Mouse (Mus musculus): ENCODE measurements around the gene Nfasc. TPM values are rescaled to one million over a fixed set of nuclear protein-coding genes. Genes with fewer than 3 reads are reported as not detected.

The Nfasc gene
- total and polyA plus RNA-seq, 2 experiments from 2014 or later, result 32.7 to 59.2 TPM

DNA sequence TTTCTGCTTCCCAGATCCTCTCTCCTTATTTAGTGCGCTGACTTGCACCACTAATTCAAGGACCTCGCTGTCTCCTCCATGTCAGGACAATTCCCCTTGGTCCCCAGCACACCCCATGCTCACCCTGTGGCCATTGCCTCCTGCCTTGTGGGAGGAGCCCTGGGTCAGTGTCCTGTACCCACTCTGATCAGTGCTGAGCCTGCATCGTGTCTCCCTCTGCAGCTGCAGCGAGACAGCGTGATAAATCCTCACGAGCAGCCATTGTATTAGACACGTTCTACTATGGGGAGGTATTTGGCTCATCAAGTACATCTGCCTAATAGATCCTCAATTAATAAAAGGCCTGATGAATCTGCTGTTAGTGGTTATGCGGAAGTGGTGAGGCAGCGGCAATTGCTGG, 86.8 kb downstream of the Nfasc start:
- Histone ChIP-seq H3K4me3 (ENCODE audit: low read depth, low read length) (no peak overlapping the region), H3K4me2 (ENCODE audit: low read depth, low read length, poor library complexity, severe bottlenecking) (no peak overlapping the region), H3K27ac (ENCODE audit: low read depth, low read length) (peak overlapping the region; percentile 43), H3K36me3 (ENCODE audit: insufficient read depth, low read length) (peaks cover 4% of the 10 kb centered on the region; the same call in 1 of the 2 replicates), H3K9ac (replicated peaks; ENCODE audit: low read length, poor library complexity, severe bottlenecking) (no peak overlapping the region), H3K27me3 (ENCODE audit: insufficient read depth, low read length) (no peaks in the 10 kb centered on the region), H3K4me1 (ENCODE audit: insufficient read depth, low read length) (peaks cover 28% of the 10 kb centered on the region; the same call in 1 of the 2 replicates), H3K9me3 (ENCODE audit: low read length) (no peaks in the 10 kb centered on the region)
- ATAC-seq (ENCODE audit: low FRiP score), result no peak
- WGBS, result 38% methylated on average over 9 of the region's 9 CpGs
- DNase-seq (ENCODE audit: low spot score), result no peak
- TF ChIP-seq CTCF (IDR thresholded peaks at IDR 0.05), result no peak

DNA sequence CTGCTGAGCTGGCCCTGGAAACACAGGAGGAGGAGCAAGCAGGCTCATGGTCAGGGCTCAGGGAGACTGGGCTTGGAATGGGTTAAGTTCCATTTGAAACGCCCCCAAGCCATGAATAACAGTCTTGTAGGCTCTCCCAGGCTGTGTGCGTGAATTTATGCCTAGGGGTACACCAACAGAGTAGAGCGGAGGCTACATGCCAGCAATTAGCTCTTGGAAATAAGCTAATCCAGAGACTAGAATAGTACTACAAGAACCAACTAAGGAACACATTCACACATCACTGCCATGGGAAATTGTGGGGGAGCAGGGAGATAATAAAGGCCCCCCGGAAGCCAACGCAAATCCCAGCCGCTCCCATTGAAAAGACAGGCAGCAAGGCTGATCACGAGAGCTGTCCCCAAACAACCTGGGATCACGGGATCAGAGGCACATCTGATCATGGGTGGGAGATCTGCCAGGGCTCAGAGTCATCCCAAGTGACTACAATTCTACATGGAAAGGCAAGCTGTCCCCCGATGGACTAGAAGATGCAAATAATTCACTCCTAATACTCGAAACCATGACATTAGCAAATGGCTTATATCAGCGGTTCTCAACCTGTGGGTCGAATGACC, 87.6 kb downstream of the Nfasc start:
- Histone ChIP-seq H3K27ac (ENCODE audit: low read depth, low read length) (peak overlapping the region; percentile 6; the same call in 1 of the 2 replicates), H3K36me3 (ENCODE audit: insufficient read depth, low read length) (peaks cover 4% of the 10 kb centered on the region; the same call in 1 of the 2 replicates), H3K9me3 (ENCODE audit: low read length) (no peaks in the 10 kb centered on the region), H3K4me2 (ENCODE audit: low read depth, low read length, poor library complexity, severe bottlenecking) (peak overlapping the region; percentile 18; the same call in 1 of the 2 replicates), H3K4me1 (ENCODE audit: insufficient read depth, low read length) (peaks cover 22% of the 10 kb centered on the region; the same call in 1 of the 2 replicates), H3K9ac (replicated peaks; ENCODE audit: low read length, poor library complexity, severe bottlenecking) (no peak overlapping the region), H3K27me3 (ENCODE audit: insufficient read depth, low read length) (no peaks in the 10 kb centered on the region), H3K4me3 (ENCODE audit: low read depth, low read length) (no peak overlapping the region)
- WGBS, result 35% methylated on average over 12 of the region's 12 CpGs
- no peak for ATAC-seq (ENCODE audit: low FRiP score)
- peak; percentile 35 for DNase-seq (ENCODE audit: low spot score)
- TF ChIP-seq CTCF (IDR thresholded peaks at IDR 0.05), result no peak

DNA sequence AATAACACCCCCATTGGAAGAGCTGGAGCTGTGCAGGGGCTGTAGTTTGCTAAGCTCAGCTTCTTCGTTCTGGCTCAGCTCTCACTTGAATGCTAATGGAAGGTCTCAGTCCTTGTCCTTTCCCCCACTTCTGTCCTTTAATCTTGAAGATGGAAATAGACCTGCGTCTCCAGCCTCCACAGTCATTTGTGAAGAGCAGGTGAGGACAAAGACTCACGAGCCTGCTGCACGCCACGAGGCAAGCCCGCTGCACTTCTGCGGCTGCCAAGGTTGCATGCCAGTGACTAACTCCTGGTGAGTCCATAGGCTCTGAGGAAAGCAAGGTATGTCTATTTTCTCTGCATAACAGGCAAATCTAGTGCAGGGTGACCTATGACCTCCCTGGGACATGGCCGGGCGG, 88.4 kb downstream of the Nfasc start:
- no peak overlapping the region for H3K4me2 ChIP-seq (ENCODE audit: low read depth, low read length, poor library complexity, severe bottlenecking)
- ATAC-seq (ENCODE audit: low FRiP score) (no peak), DNase-seq (ENCODE audit: low spot score) (no peak)
- H3K27ac ChIP-seq (ENCODE audit: low read depth, low read length), result no peak overlapping the region
- H3K9me3 ChIP-seq (ENCODE audit: low read length), result no peaks in the 10 kb centered on the region
- H3K27me3 ChIP-seq (ENCODE audit: insufficient read depth, low read length), result no peaks in the 10 kb centered on the region
- H3K4me3 ChIP-seq (ENCODE audit: low read depth, low read length), result no peak overlapping the region
- WGBS, result 87% methylated on average over 9 of the region's 9 CpGs
- peaks cover 22% of the 10 kb centered on the region; the same call in 1 of the 2 replicates for H3K4me1 ChIP-seq (ENCODE audit: insufficient read depth, low read length)
- peaks cover 4% of the 10 kb centered on the region; the same call in 1 of the 2 replicates for H3K36me3 ChIP-seq (ENCODE audit: insufficient read depth, low read length)
- TF ChIP-seq CTCF (IDR thresholded peaks at IDR 0.05), result no peak
- no peak overlapping the region for H3K9ac ChIP-seq (replicated peaks; ENCODE audit: low read length, poor library complexity, severe bottlenecking)

DNA sequence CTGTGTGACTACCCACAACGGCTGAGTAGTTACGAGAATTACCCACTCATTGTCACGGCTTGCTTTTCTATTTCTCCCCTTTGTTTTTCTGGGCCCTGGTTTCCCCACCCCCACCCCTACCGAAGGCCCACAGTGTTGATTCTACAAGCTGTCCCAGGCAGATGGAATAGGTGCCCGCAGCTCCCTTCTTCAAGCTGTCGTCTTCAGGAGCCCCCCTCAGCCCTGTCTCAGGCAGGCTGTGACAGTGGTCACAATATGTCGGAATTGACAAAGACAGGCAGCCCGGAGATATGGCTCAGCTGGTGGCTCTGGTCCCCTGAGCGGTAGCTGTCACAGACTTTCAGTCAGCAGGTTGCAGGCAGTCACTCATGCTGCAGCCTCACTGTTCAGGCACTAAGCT, 90.9 kb downstream of the Nfasc start:
- ATAC-seq (ENCODE audit: low FRiP score), result no peak
- no peak for TF ChIP-seq CTCF (IDR thresholded peaks at IDR 0.05)
- H3K27ac ChIP-seq (ENCODE audit: low read depth, low read length), result no peak overlapping the region
- H3K36me3 ChIP-seq (ENCODE audit: insufficient read depth, low read length), result peaks cover 4% of the 10 kb centered on the region; the same call in 1 of the 2 replicates
- peak; percentile 39 for DNase-seq (ENCODE audit: low spot score)
- no peak overlapping the region for H3K4me3 ChIP-seq (ENCODE audit: low read depth, low read length)
- peaks cover 22% of the 10 kb centered on the region; the same call in 1 of the 2 replicates for H3K4me1 ChIP-seq (ENCODE audit: insufficient read depth, low read length)
- H3K9me3 ChIP-seq (ENCODE audit: low read length), result no peaks in the 10 kb centered on the region
- WGBS, result 47% methylated on average over 9 of the region's 9 CpGs
- no peak overlapping the region for H3K9ac ChIP-seq (replicated peaks; ENCODE audit: low read length, poor library complexity, severe bottlenecking)
- no peaks in the 10 kb centered on the region for H3K27me3 ChIP-seq (ENCODE audit: insufficient read depth, low read length)
- no peak overlapping the region for H3K4me2 ChIP-seq (ENCODE audit: low read depth, low read length, poor library complexity, severe bottlenecking)

DNA sequence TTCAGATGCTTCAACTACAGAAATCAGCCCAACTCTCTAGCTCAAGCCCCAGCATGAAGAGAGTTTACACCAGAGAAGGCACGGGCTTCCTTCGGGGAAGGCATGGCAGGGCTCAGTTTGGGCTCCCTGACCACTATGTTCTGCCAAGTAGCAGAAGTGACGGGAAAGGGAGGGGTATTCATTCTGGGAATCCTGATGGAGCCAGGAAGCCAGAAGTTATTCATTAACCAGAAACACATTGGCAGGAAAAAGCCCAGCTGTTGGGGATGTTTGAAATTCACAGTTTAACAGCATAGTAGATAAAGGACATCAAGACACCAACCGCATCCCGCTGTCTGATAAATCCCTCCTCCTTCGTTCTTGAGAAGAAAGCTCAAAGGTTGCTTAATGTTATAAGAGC, 93.6 kb downstream of the Nfasc start:
- no peak overlapping the region for H3K27ac ChIP-seq (ENCODE audit: low read depth, low read length)
- no peak overlapping the region for H3K9ac ChIP-seq (replicated peaks; ENCODE audit: low read length, poor library complexity, severe bottlenecking)
- ATAC-seq (ENCODE audit: low FRiP score) (no peak), DNase-seq (ENCODE audit: low spot score) (no peak)
- no peaks in the 10 kb centered on the region for H3K27me3 ChIP-seq (ENCODE audit: insufficient read depth, low read length)
- no peak overlapping the region for H3K4me3 ChIP-seq (ENCODE audit: low read depth, low read length)
- peaks cover 4% of the 10 kb centered on the region; the same call in 1 of the 2 replicates for H3K36me3 ChIP-seq (ENCODE audit: insufficient read depth, low read length)
- no peaks in the 10 kb centered on the region for H3K9me3 ChIP-seq (ENCODE audit: low read length)
- no peaks in the 10 kb centered on the region for H3K4me1 ChIP-seq (ENCODE audit: insufficient read depth, low read length)
- 73% methylated on average over 6 of the region's 6 CpGs for WGBS
- TF ChIP-seq CTCF (IDR thresholded peaks at IDR 0.05), result no peak
- no peak overlapping the region for H3K4me2 ChIP-seq (ENCODE audit: low read depth, low read length, poor library complexity, severe bottlenecking)

DNA sequence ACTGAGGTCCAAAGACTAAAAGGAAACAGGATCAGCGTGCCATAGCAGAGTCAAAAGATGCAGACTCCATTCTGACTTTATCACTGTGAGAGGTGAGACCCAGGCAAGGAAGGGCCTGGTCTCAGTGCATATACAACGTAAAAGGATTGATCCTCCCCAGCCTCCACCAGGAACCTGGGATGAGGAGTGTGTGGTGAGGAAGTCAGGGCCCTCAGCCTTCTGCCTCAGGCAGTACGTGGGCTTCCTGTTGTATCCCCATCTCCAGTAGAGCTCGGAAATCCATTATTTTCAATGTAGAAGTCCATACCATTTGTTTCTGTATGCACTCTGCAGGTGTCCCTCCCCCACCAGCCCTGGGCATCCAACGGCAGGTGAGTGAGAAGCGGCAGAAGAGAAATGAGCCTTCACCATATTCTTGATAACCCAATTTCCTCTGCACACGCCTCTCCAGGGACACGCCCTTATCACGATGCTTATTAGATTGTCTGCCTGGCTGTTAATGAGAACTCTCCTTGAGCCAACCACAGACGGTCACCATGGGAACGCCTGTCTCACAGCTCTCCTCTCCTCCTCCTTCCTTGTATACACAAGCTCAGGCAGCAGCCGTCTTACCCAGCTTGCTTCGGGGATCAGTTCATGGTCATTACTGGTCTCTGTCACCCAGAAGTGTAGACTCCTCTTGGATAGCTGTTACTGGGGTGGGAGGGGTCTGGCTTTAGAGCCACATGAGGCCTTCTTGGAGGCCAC, 100.4 kb downstream of the Nfasc start:
- Histone ChIP-seq H3K36me3 (ENCODE audit: insufficient read depth, low read length) (peaks cover 16% of the 10 kb centered on the region), H3K9ac (replicated peaks; ENCODE audit: low read length, poor library complexity, severe bottlenecking) (no peak overlapping the region), H3K4me1 (ENCODE audit: insufficient read depth, low read length) (0 out of 2 replicates have a peak, but pooled peaks cover 8% of the 10 kb centered on the region), H3K9me3 (ENCODE audit: low read length) (no peaks in the 10 kb centered on the region), H3K4me2 (ENCODE audit: low read depth, low read length, poor library complexity, severe bottlenecking) (no peak overlapping the region), H3K4me3 (ENCODE audit: low read depth, low read length) (no peak overlapping the region), H3K27ac (ENCODE audit: low read depth, low read length) (peak overlapping the region; percentile 67), H3K27me3 (ENCODE audit: insufficient read depth, low read length) (no peaks in the 10 kb centered on the region)
- peak; percentile 92 for DNase-seq (ENCODE audit: low spot score)
- peak; percentile 85 for ATAC-seq (ENCODE audit: low FRiP score)
- no peak for TF ChIP-seq CTCF (IDR thresholded peaks at IDR 0.05)
- WGBS, result 40% methylated on average over 13 of the region's 13 CpGs
